Mouse (Mus musculus) fibroblast of lung, adult 2 months (primary cell): ENCODE measurements around the gene Sec1.
A peak's percentile ranks its signal among the peaks of the same experiment; 100 is the strongest.

Experiments used
- DNase-seq: peaks from one replicate; pipeline ENCODE4 v3.0.0-alpha.2; 2011; ENCODE audit warnings: low read depth

The Sec1 gene

GRCm38 (mm10) chr7:45693921-45694591 lies at the start of gene Sec1:
Gene Sec1 (minus strand): TSS chr7:45694402.
- no peak for DNase-seq

GRCm38 (mm10) chr7:45742338-45742737 lies 48.1 kb upstream of the Sec1 start:
- peak; percentile 60 for DNase-seq

- no peak for DNase-seq
Measured at GRCm38 (mm10) chr7:45741777-45742176, 47.6 kb upstream of the Sec1 start.

GRCm38 (mm10) chr7:45741308-45741707 lies 47.1 kb upstream of the Sec1 start:
- no peak for DNase-seq

- DNase-seq: no peak
Measured at GRCm38 (mm10) chr7:45739820-45740219, 45.6 kb upstream of the Sec1 start.

GRCm38 (mm10) chr7:45739162-45739763 lies 45.1 kb upstream of the Sec1 start:
- peak; percentile 52 for DNase-seq

- no peak for DNase-seq
Measured at GRCm38 (mm10) chr7:45733477-45733876, 39.3 kb upstream of the Sec1 start.

- DNase-seq: no peak
Measured at GRCm38 (mm10) chr7:45730727-45731431, 36.7 kb upstream of the Sec1 start.

GRCm38 (mm10) chr7:45727625-45728024 lies 33.4 kb upstream of the Sec1 start:
- DNase-seq: no peak

GRCm38 (mm10) chr7:45726419-45726818 lies 32.2 kb upstream of the Sec1 start:
- no peak for DNase-seq

GRCm38 (mm10) chr7:45725713-45726112 lies 31.5 kb upstream of the Sec1 start, which contains the start of gene Spaca4:
Gene Spaca4 (minus strand): TSS chr7:45725813.
- no peak for DNase-seq

- DNase-seq: no peak
Measured at GRCm38 (mm10) chr7:45725151-45725550, 30.9 kb upstream of the Sec1 start.

GRCm38 (mm10) chr7:45723781-45724180 lies 29.6 kb upstream of the Sec1 start:
- no peak for DNase-seq

- DNase-seq: no peak
Measured at GRCm38 (mm10) chr7:45723301-45723700, 29.1 kb upstream of the Sec1 start.

GRCm38 (mm10) chr7:45722348-45722713 lies 28.1 kb upstream of the Sec1 start:
- no peak for DNase-seq

GRCm38 (mm10) chr7:45721642-45722347 lies 27.6 kb upstream of the Sec1 start:
- DNase-seq: no peak

- no peak for DNase-seq
Measured at GRCm38 (mm10) chr7:45721234-45721571, 27.0 kb upstream of the Sec1 start.

- DNase-seq: no peak
Measured at GRCm38 (mm10) chr7:45720413-45721233, 26.4 kb upstream of the Sec1 start, which contains the start of gene Fam83e. Gene Fam83e (plus strand): TSS chr7:45721212.

- DNase-seq: no peak
Measured at GRCm38 (mm10) chr7:45719738-45720412, 25.7 kb upstream of the Sec1 start.

- DNase-seq: no peak
Measured at GRCm38 (mm10) chr7:45719180-45719579, 25.0 kb upstream of the Sec1 start.

GRCm38 (mm10) chr7:45718331-45718730 lies 24.1 kb upstream of the Sec1 start:
- no peak for DNase-seq
